Mouse (Mus musculus): Measurements from ENCODE around the gene Pde1a.

DNA sequence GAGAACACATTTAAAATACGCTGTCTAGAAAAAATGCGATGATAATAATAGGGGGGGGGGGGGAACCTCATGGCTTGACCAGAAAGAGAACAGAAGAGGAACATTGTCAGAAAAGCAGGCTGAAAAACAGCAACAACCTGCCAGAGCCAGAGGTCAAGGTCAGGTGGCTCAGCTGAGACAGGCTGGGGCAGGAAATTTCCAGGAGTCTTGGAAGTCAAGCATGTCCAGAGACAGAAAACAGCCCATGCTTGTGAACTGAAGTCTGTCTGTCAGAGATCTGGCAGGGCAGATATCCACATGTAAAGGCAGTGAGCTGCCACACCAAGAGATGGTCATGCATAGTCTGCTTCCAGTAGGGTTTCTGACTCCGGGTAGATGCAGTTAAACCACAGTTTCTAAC, 147.5 kb downstream of the Pde1a start:
- TF ChIP-seq CTCF (IDR thresholded peaks at IDR 0.05; ENCODE audit: extremely low read depth, insufficient read length, insufficient replicate concordance, low read depth, low read length) (no peak), POLR2A (IDR thresholded peaks at IDR 0.05; ENCODE audit: low read depth, low read length) (no peak)
